Mouse (Mus musculus): ENCODE data around the gene Cd22. TPM values are rescaled to one million over a fixed set of nuclear protein-coding genes. Genes with fewer than 3 reads are reported as not detected.

Gene Cd22
- polyA plus RNA-seq, 1 experiment: 15.1 TPM

GRCm38 (mm10) chr7:30826660-30827059 lies 53.5 kb downstream of the Cd22 start:
- 55% methylated on average over 9 of the region's 10 CpGs for WGBS

DNA sequence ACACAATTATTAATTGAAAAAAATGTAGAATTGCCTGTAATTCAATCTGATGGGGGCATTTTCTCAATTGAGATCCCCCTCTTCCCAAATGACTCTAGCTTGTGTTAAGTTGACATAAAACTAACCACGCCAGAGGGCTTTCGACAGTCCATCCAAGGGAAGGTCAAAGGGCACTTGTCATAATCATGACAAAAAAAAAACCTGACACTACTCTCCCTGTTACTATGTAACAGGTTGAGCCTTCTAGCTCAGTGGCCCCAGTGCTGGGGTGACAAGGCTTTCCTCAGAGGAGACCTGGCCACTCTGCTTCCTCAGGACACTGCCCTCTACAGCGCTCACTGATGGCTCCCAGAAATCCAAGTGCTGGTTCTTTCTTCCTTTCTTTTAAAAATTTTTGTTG lies 55.8 kb downstream of the Cd22 start:
- no peak for DNase-seq (ENCODE audit: low read depth, low spot score)
- WGBS: 63% methylated on average over 3 of the region's 3 CpGs

More at GRCm38 (mm10) chr7:30826660-30827059, 53.5 kb downstream of the Cd22 start:
- no peak for DNase-seq (ENCODE audit: low read depth, low spot score)

- no peak for DNase-seq (ENCODE audit: low read depth, low spot score)
- 47% methylated on average over 18 of the region's 18 CpGs for WGBS
These were observed 56.5 kb downstream of the Cd22 start, which contains the start of gene Ffar2 for GRCm38 (mm10) chr7:30823675-30824074. Gene Ffar2 (minus strand): TSS chr7:30823775.

DNA sequence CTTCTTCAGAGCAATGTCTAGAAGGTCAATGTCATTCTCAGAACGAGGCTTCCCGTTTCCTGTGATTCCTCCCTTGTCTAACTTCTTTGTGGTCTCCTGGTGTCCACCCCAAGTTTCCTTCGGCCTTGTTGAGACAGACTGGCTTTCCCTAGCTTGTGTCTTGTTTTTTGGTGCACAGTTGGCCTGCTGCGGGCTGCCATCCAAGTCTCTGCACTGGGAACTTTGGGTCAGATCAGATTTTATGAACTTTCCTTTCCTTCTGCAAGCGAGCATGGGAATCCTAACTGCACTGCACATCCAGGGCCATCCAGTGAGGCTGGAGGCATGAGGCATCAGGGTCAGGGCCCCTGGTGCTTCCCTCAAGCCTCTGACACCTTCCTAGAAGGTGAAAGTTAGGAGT lies 58.6 kb downstream of the Cd22 start:
- 55% methylated on average over 5 of the region's 5 CpGs for WGBS
- no peak for DNase-seq (ENCODE audit: low read depth, low spot score)

GRCm38 (mm10) chr7:30820854-30821445 lies 59.2 kb downstream of the Cd22 start:
- WGBS: 32% methylated on average over 7 of the region's 7 CpGs
- DNase-seq (ENCODE audit: low read depth, low spot score): no peak

DNA sequence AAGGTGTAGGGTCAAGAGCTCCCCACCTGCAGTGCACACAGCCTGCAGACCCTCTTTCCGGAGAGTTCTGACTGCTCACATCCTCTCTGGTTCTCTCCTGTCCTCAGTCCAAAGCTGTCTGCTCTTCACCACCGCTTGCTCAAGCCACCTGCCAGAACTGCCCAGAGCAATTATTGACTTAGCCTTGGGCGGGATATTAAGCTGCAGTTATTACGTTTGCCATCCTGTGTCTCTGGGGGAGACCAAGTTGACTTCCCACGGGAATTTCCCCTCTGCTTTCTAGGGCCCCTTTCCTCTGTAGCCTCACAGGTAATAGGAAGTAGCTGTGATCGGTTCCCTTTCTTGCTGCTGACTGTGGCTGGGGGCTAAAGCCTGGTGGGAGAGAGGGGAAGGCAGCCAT lies 60.0 kb downstream of the Cd22 start:
- WGBS: 22% methylated on average over 6 of the region's 6 CpGs
- DNase-seq (ENCODE audit: low read depth, low spot score): no peak

Other genes starting within 250 kb of the Cd22 start
- not detected in 2 replicates for gene Etv2, start 244.5 kb downstream of the Cd22 start, polyA plus RNA-seq (2012; rRNA removed)
- gene Rbm42, start 230.0 kb downstream of the Cd22 start, polyA plus RNA-seq (2012; rRNA removed): 52.1 and 56.3 TPM in 2 replicates
- gene Haus5, start 215.3 kb downstream of the Cd22 start, polyA plus RNA-seq (2012; rRNA removed): 10.0 and 12.7 TPM in 2 replicates
- not detected in 2 replicates for gene Pmis2, start 208.7 kb downstream of the Cd22 start, polyA plus RNA-seq (2012; rRNA removed)
- 0.79 and 1.9 TPM in 2 replicates for gene 2200002J24Rik, start 181.4 kb downstream of the Cd22 start, polyA plus RNA-seq (2012; rRNA removed)
- gene Atp4a, start 168.1 kb downstream of the Cd22 start, polyA plus RNA-seq (2012; rRNA removed): 0.71 and 1.2 TPM in 2 replicates
- gene Tmem147, start 150.8 kb downstream of the Cd22 start, polyA plus RNA-seq (2012; rRNA removed): 227 and 258 TPM in 2 replicates
- not detected in 2 replicates for gene Gapdhs, start 136.7 kb downstream of the Cd22 start, polyA plus RNA-seq (2012; rRNA removed)
- gene Sbsn, start 128.9 kb downstream of the Cd22 start, polyA plus RNA-seq (2012; rRNA removed): 0.69 and 0.73 TPM in 2 replicates
- gene Dmkn, start 116.6 kb downstream of the Cd22 start, polyA plus RNA-seq (2012; rRNA removed): 3.4 and 4.9 TPM in 2 replicates
- 0.41 TPM in 1 of 2 replicates, not detected in the other for gene Krtdap, start 92.4 kb downstream of the Cd22 start, polyA plus RNA-seq (2012; rRNA removed)
- 11.1 and 13.6 TPM in 2 replicates for gene Ffar2, start 56.6 kb downstream of the Cd22 start, polyA plus RNA-seq (2012; rRNA removed)
- 1.6 and 2.7 TPM in 2 replicates for gene Ffar3, start 24.2 kb downstream of the Cd22 start, polyA plus RNA-seq (2012; rRNA removed)
- gene Ffar1, start 18.8 kb downstream of the Cd22 start, polyA plus RNA-seq (2012; rRNA removed): 1.5 TPM in 2 replicates
- 0.51 and 1.2 TPM in 2 replicates for gene Mag, start 34.5 kb upstream of the Cd22 start, polyA plus RNA-seq (2012; rRNA removed)
- gene Hamp2, start 44.3 kb upstream of the Cd22 start, polyA plus RNA-seq (2012; rRNA removed): 0.61 and 0.71 TPM in 2 replicates
- 1.7 and 3.2 TPM in 2 replicates for gene Hamp, start 63.7 kb upstream of the Cd22 start, polyA plus RNA-seq (2012; rRNA removed)
- 55.1 and 74.9 TPM in 2 replicates for gene Usf2, start 76.5 kb upstream of the Cd22 start, polyA plus RNA-seq (2012; rRNA removed)
- gene Lsr, start 93.1 kb upstream of the Cd22 start, polyA plus RNA-seq (2012; rRNA removed): 392 and 435 TPM in 2 replicates
- 12.1 and 13.5 TPM in 2 replicates for gene Fam187b, start 93.4 kb upstream of the Cd22 start, polyA plus RNA-seq (2012; rRNA removed)
- gene Fxyd5, start 162.1 kb upstream of the Cd22 start, polyA plus RNA-seq (2012; rRNA removed): 49.2 and 54.5 TPM in 2 replicates
- 2.6 and 4.2 TPM in 2 replicates for gene Fxyd7, start 171.1 kb upstream of the Cd22 start, polyA plus RNA-seq (2012; rRNA removed)
- 80.0 and 106 TPM in 2 replicates for gene Fxyd1, start 176.9 kb upstream of the Cd22 start, polyA plus RNA-seq (2012; rRNA removed)
- gene Lgi4, start 179.0 kb upstream of the Cd22 start, polyA plus RNA-seq (2012; rRNA removed): 2.9 and 3.5 TPM in 2 replicates
- gene Fxyd3, start 196.4 kb upstream of the Cd22 start, polyA plus RNA-seq (2012; rRNA removed): 46.5 and 63.0 TPM in 2 replicates
- 3.8 and 4.1 TPM in 2 replicates for gene Hpn, start 234.9 kb upstream of the Cd22 start, polyA plus RNA-seq (2012; rRNA removed)
- gene Scn1b, start 246.7 kb upstream of the Cd22 start, polyA plus RNA-seq (2012; rRNA removed): 14.0 and 15.5 TPM in 2 replicates

All from large intestine, adult 2 months (tissue).